Mouse (Mus musculus) skeletal muscle tissue, postnatal 0 days (tissue): Measurements from ENCODE around the gene 4930486L24Rik. TPM values are rescaled to one million over a fixed set of nuclear protein-coding genes. Genes with fewer than 3 reads are reported as not detected.

Source experiments
- polyA plus RNA-seq: library from polyadenylated mRNA; unstranded; fragments of >200 nt; fragmentation: Nextera tagmentation; extraction: Ambion mirVana; gene quantifications from 2 replicates; pipeline ENCODE4 v1.2.1, GENCODE M21; 2015

The 4930486L24Rik gene
- polyA plus RNA-seq = not detected in 2 replicates

GRCm38 (mm10) chr13:60864281-60864680 is at the start of gene 4930486L24Rik:
4930486L24Rik (minus strand) TSS chr13:60864475.

GRCm38 (mm10) chr13:60904780-60905179 is 40.5 kb upstream of the 4930486L24Rik start, which contains the start of gene Tpbpb:
Tpbpb (minus strand) TSS chr13:60904880.

GRCm38 (mm10) chr13:60897328-60897727 is 33.1 kb upstream of the 4930486L24Rik start, which contains the start of gene Ctla2b:
Ctla2b (minus strand) TSS chr13:60897447.

GRCm38 (mm10) chr13:60896794-60897193 is 32.5 kb upstream of the 4930486L24Rik start, which contains the start of gene Gm49392:
Gm49392 (minus strand) TSS chr13:60896894.

GRCm38 (mm10) chr13:60802749-60803148 is 61.5 kb downstream of the 4930486L24Rik start, which contains the start of gene Ctsll3:
Ctsll3 (minus strand) TSS chr13:60802849.

Other genes with a start within 250 kb of the 4930486L24Rik start
- not detected in 2 replicates for gene BC051665, start 78.1 kb downstream of the 4930486L24Rik start, polyA plus RNA-seq
- gene Ctsll3, start 61.6 kb downstream of the 4930486L24Rik start, polyA plus RNA-seq = not detected in 2 replicates
- 0.57 and 0.59 TPM in 2 replicates for gene Gm49392, start 32.4 kb upstream of the 4930486L24Rik start, polyA plus RNA-seq
- gene Ctla2b, start 33.0 kb upstream of the 4930486L24Rik start, polyA plus RNA-seq = 6.8 and 9.2 TPM in 2 replicates
- not detected in 2 replicates for gene Tpbpb, start 40.4 kb upstream of the 4930486L24Rik start, polyA plus RNA-seq
- not detected in 2 replicates for gene Gm49393, start 71.1 kb upstream of the 4930486L24Rik start, polyA plus RNA-seq
- 2.8 and 3.1 TPM in 2 replicates for gene Gm49391, start 72.1 kb upstream of the 4930486L24Rik start, polyA plus RNA-seq
- 62.3 and 63.6 TPM in 2 replicates for gene Ctla2a, start 72.2 kb upstream of the 4930486L24Rik start, polyA plus RNA-seq
- gene Tpbpa, start 77.5 kb upstream of the 4930486L24Rik start, polyA plus RNA-seq = not detected in 2 replicates
- gene Ctsj, start 141.5 kb upstream of the 4930486L24Rik start, polyA plus RNA-seq = 0.71 and 0.95 TPM in 2 replicates
- gene Ctsq, start 176.2 kb upstream of the 4930486L24Rik start, polyA plus RNA-seq = 0.21 TPM in 1 of 2 replicates, not detected in the other